Mouse (Mus musculus): ENCODE results near the gene Hist1h4d.
A peak's percentile ranks its signal among the peaks of the same experiment; 100 is the strongest.
"Not testable (repeated sequence)": the region's sequence is repeated elsewhere in the genome, so short reads cannot be mapped to it uniquely, and the experiment has no call there.

Hist1h4d gene

GRCm38 (mm10) chr13:23573898-23574524, 7.4 kb upstream of the Hist1h4d start, which contains the start of the genes Hist1h2bf and Hist1h2ad:
Gene Hist1h2bf, minus strand, starts transcription at chr13:23574196.
Gene Hist1h2ad, plus strand, starts transcription at chr13:23574381.
- DNase-seq: peak; percentile 95

- DNase-seq: not testable (repeated sequence)
Measured at GRCm38 (mm10) chr13:23574546-23575170, 6.7 kb upstream of the Hist1h4d start.

- peak; percentile 63 for DNase-seq
Measured at GRCm38 (mm10) chr13:23575271-23575851, 6.0 kb upstream of the Hist1h4d start, which contains the start of gene Hist1h3d. Gene Hist1h3d, plus strand, starts transcription at chr13:23575763.

GRCm38 (mm10) chr13:23575864-23576313, 5.5 kb upstream of the Hist1h4d start:
- not testable (repeated sequence) for DNase-seq

- no peak for DNase-seq
Measured at GRCm38 (mm10) chr13:23576351-23576881, 5.0 kb upstream of the Hist1h4d start.

- no peak for DNase-seq
Measured at GRCm38 (mm10) chr13:23576906-23577639, 4.3 kb upstream of the Hist1h4d start.

GRCm38 (mm10) chr13:23577835-23578234, 3.6 kb upstream of the Hist1h4d start:
- no peak for DNase-seq

- no peak for DNase-seq
Measured at GRCm38 (mm10) chr13:23582219-23583056, 1.0 kb downstream of the Hist1h4d start.

- no peak for DNase-seq
Measured at GRCm38 (mm10) chr13:23583387-23584068, 2.1 kb downstream of the Hist1h4d start.

- DNase-seq: no peak
Measured at GRCm38 (mm10) chr13:23584331-23584730, 2.9 kb downstream of the Hist1h4d start.

- peak; percentile 84 for DNase-seq
Measured at GRCm38 (mm10) chr13:23585029-23585441, 3.6 kb downstream of the Hist1h4d start.

GRCm38 (mm10) chr13:23585442-23586098, 4.2 kb downstream of the Hist1h4d start:
- DNase-seq: peak; percentile 80

GRCm38 (mm10) chr13:23586099-23586939, 4.9 kb downstream of the Hist1h4d start:
- DNase-seq: no peak

- no peak for DNase-seq
Measured at GRCm38 (mm10) chr13:23586940-23587225, 5.5 kb downstream of the Hist1h4d start.

- DNase-seq: no peak
Measured at GRCm38 (mm10) chr13:23591206-23591605, 9.8 kb downstream of the Hist1h4d start.

- DNase-seq: not testable (repeated sequence)
Measured at GRCm38 (mm10) chr13:23591886-23592285, 10.5 kb downstream of the Hist1h4d start.

- no peak for DNase-seq
Measured at GRCm38 (mm10) chr13:23592614-23593013, 11.2 kb downstream of the Hist1h4d start.

GRCm38 (mm10) chr13:23593051-23593770, 11.8 kb downstream of the Hist1h4d start:
- peak; percentile 49 for DNase-seq

GRCm38 (mm10) chr13:23595185-23595584, 13.8 kb downstream of the Hist1h4d start:
- DNase-seq: no peak

All from lung, postnatal 10 days (tissue).